Mouse (Mus musculus) CD4-positive, CD25-positive, alpha-beta regulatory T cell, adult 2 months (primary cell): Measurements from ENCODE around the gene Ccdc88b.

Experiments
- DNase-seq: peaks from one replicate; pipeline ENCODE4 v3.0.0-alpha.2; 2012; ENCODE audit warnings: low read depth, low spot score

Gene Ccdc88b

DNA sequence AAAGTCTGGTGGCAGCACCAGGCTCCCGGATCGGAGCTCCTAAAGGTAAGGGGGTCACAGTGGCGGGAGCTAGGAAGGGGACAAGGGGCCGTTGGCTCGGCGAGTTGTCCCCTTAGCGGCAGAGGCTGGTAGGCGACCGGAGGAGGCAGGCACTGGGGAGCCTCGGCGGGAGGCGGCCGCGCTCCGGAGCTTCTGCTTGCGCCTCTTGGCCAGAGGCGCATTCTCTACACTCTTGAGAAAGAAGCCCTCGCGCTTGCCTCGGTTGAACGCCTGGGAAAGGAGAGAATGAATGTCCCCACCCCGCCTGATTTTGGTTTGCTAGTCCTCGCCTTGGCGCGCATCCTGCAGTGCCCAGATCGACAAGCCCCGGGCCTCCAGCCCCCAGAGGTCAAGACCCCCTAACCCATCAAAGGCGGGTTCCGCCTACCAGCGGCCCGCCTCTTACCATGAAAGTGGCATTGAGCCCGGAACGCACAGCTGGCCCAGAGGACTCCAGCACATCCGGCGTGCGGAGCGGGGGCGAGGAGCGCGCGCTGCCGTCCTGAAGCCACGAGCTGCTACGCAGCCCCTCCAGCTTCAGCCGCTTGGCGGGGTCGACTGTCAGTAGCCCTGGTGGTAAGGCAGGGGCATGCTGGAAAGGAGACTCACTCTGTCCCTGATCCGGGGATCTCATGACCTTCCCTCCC is 28.0 kb downstream of the Ccdc88b start:
- no peak for DNase-seq

DNA sequence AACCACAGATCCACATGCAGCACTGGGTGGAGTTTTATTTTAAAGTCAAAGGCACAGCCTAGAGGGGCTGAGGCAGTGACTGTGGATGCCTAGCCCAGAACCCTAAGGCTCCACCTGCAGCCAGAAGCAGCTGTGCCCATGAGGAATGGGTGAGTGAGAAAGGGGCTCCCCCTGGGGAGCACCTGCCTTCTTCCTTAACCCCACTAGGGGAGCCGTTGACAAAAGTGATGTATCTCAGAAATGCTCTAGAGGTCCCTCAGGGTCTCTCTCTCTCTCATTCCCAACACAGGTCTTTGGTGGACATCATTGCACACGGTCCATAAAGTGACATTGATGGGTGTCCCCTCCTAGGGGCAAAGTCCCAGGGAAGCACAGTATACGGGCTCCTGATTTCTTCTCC is 28.9 kb downstream of the Ccdc88b start:
- peak; percentile 30 for DNase-seq

DNA sequence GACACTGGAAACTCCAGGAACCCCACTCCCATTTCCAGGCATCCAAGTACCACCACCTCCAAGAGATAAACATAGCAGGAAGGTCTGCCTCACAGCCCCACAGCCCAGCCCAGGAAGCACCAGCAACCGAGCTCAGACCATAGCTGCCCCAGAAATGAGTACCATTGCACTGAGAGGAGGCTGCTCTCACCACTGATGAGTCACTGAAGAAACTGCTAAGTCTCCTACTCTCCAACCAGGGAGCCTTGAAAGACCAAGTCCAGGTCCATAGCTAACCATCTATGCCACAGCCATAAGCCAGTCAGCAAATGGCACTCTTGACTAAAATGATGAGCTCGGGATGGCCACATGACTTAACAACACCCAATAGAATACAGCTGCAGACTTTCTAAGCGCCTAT is 31.4 kb downstream of the Ccdc88b start:
- DNase-seq: no peak

DNA sequence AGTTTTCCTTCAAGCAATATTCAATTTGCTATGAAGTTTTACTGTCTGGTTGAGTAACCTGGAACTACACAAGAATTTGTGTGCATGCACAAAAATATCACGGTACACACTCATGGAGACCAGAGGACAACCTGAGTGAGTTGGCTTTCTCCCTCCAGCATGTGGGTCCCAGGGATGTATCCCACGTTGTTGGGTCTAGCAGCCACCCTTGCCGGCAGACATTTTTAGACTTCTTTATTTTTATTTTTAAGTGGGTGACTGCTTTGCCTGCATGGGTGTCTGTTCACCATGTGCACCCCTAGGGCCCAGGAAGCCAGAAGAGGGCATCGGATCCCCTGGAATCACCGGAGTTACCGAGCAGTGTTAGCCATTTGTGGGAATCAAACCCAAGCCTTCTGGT is 32.6 kb downstream of the Ccdc88b start:
- DNase-seq: no peak

DNA sequence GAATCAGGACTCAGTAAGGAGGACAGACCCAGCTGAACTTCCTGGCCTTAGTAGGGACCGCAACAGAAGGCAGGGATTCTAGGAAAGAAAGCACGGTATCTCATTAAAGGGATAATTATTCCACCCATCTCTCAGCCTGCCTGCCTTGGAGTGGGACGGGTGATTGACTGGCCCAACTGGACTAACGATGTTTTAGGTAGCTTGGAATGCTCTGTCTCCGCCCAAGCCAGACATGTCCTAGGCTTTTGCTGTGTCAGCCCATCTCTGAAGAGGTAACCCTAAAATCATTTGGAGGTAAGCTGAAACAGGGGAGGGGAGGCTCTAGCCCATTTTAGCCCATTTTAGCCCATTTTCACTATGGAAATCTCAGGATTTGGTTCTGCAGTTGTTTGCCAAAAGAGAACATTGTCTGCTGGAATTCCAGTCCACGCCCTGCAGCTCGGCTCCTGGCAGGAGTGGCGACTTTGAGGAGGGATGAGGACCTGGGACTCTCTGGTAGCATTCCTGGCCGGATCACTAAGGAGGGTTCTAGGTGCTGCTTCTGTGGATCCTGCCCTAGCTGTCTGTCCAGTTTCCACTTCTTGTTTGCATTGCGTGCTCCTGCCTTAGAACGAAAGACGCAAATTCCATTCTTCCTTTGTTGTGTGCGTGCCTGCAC is 37.3 kb downstream of the Ccdc88b start:
- DNase-seq: no peak

DNA sequence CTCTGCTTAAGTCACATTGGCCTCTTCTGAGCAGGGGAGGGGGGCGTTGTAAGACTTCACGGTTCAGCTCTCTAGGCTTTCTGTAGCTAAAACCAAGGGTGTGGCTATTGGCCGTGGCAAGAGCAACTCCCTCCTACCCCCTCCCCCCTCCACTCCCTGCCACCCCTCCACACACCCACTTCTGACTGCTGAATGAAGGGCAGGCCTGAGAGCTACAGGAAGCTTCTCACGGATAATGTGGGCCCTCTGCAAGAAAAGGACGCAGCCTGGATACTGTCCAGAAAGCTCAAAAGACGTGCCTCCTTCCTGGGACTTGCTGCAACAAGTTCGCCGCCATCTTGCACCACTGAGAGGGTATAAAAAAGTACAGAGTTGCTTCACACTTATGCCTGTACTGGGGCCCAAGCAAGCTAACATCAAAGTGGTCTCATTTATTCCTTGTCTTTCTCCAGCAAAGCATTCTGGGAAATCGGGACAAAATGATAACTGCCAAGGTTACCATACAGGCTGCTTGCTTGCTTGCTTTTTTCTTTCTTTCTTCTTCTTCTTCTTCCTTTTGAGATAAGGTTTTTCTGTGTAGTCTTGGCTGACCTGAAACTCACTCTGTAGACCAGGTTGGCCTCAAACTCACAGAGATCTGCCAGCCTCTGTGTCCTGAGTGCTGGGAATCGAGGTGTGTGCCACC is 38.7 kb downstream of the Ccdc88b start:
- no peak for DNase-seq

DNA sequence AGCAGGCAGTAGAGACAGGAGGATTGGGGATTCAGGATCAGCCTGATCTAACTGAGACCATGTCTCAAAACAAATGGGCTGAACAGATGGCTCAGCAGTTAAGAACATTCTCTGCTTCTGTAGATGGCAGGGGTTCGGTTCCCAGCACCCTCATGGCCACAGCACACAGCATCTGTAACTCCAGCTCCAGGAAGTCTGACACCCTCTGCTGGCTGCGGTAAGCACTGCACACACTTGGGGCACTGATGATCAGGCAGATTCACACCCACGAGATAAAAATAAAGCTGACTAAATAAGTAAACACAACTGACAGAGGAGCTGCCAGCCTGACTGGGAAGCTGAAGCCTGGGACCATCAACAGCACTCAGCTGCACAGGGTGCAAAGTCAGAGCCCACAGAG is 43.1 kb downstream of the Ccdc88b start:
- DNase-seq: no peak

DNA sequence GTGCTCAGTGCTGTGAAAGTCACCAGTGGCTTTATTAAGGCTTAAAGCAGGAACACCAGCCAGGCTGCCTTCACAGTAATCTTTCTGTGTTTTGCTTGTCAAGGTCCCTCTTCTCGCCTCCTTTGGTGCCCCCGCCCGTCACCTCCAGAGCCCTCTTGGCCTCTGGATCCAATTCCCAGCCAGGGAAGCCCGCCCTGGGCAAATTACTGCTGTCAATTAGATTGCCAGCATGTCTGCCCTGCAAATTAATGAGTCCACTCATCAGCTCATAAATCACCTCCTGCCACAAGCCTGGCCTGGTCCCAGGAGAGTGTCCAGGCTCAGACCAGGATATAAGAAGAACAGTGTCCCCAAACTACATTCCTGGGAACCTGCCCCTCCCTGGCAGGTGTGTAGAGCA is 43.6 kb downstream of the Ccdc88b start:
- no peak for DNase-seq
